7 mouse cellular contexts compared by ENCODE assay signal in the genomic region with DNA sequence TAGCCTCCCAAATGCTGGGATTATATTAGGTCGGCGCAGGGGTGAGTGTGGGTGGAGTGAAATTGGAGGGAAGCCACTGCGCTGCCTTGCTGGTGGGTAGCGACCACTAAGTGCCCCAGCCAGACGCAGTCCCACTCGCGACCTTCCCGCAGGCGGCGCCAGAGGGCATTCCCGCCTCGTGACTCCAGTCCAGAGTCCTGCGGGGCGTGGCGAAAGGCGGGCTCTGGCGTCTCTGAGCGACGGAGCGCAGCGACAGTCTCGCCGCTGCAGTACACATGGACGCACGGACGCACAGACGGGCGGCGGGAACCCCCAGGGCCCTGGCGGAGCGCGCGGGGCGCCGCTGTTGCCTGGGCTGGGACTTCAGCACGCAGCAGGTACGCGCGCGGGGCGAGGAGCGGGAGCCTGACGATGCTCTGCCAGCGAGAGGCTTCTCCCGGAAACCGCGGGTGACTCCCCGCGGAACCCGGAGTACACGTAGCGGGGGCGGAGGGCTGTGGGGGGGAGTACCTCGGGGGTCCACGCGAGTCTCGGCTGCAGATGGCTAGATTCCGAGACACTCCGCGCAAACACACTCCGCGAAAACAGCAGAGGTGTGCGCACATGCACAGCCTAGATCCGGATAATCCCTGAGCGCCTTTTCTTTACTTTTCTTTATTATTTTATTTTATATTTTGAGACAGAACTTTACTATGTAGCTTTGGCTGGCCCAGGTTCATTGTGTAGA. TPM values are rescaled to one million over a fixed set of nuclear protein-coding genes. Genes with fewer than 3 reads are reported as not detected.
DNase-seq lines count a peak whose midpoint lies in the region; ATAC-seq lines count a peak whose summit lies in the region.

Xylb (plus strand) TSS at position 51 of the 727 bp plus-strand sequence.

- 3% methylated on average over 65 of the region's 65 CpGs for WGBS in embryonic facial prominence, embryonic 10.5 days
- 3% methylated on average over 65 of the region's 65 CpGs for WGBS in limb, embryonic 10.5 days
- 2% methylated on average over 65 of the region's 65 CpGs for WGBS in midbrain, embryonic 13.5 days

- DNase-seq in adrenal gland, postnatal 10 days = peak; percentile 96
- DNase-seq in embryonic facial prominence, embryonic 10.5 days (ENCODE audit: low spot score) = peak; percentile 92
- peak; percentile 93 for DNase-seq in kidney, adult 11 months
- peak; percentile 92 for DNase-seq in limb, embryonic 10.5 days (ENCODE audit: low spot score)
- DNase-seq in spleen, adult 12 weeks (ENCODE audit: low spot score) = peak; percentile 77

- ATAC-seq in granulocyte monocyte progenitor cell, adult 5-6 weeks (replicated peaks; ENCODE audit: poor library complexity, severe bottlenecking) = peak; percentile 99
- ATAC-seq in midbrain, embryonic 13.5 days = peak; percentile 91

- peaks cover 5% of the 10 kb centered on the region; the same call in 1 of the 2 replicates for H3K27me3 ChIP-seq in embryonic facial prominence, embryonic 10.5 days (replicated peaks; ENCODE audit: low read depth, poor library complexity, severe bottlenecking)
- no peaks in the 10 kb centered on the region for H3K27me3 ChIP-seq in limb, embryonic 10.5 days (ENCODE audit: low read depth, poor library complexity, severe bottlenecking)
- H3K27me3 ChIP-seq in midbrain, embryonic 13.5 days = no peaks in the 10 kb centered on the region; the same call in 1 of the 2 replicates

- peak within 1 kb of the TSS; percentile 83 for H3K27ac ChIP-seq in embryonic facial prominence, embryonic 10.5 days (replicated peaks)
- H3K27ac ChIP-seq in limb, embryonic 10.5 days = peak within 1 kb of the TSS; percentile 87
- no peak within 1 kb of the TSS for H3K27ac ChIP-seq in midbrain, embryonic 13.5 days

- peaks cover 15% of the 10 kb centered on the region for H3K4me1 ChIP-seq in embryonic facial prominence, embryonic 10.5 days
- H3K4me1 ChIP-seq in limb, embryonic 10.5 days = peaks cover 13% of the 10 kb centered on the region; the same call in 1 of the 2 replicates
- H3K4me1 ChIP-seq in midbrain, embryonic 13.5 days (replicated peaks) = peaks cover 8% of the 10 kb centered on the region; the same call in 1 of the 2 replicates

- peak within 1 kb of the TSS; percentile 76 for H3K9ac ChIP-seq in midbrain, embryonic 13.5 days (replicated peaks)

- peak within 1 kb of the TSS; percentile 89 for H3K4me2 ChIP-seq in midbrain, embryonic 13.5 days (replicated peaks)

- H3K36me3 ChIP-seq in embryonic facial prominence, embryonic 10.5 days (replicated peaks) = peaks cover 11% of the 10 kb centered on the region
- peaks cover 18% of the 10 kb centered on the region for H3K36me3 ChIP-seq in limb, embryonic 10.5 days
- H3K36me3 ChIP-seq in midbrain, embryonic 13.5 days = no peaks in the 10 kb centered on the region

- no peaks in the 10 kb centered on the region for H3K9me3 ChIP-seq in embryonic facial prominence, embryonic 10.5 days
- H3K9me3 ChIP-seq in limb, embryonic 10.5 days (replicated peaks) = no peaks in the 10 kb centered on the region
- H3K9me3 ChIP-seq in midbrain, embryonic 13.5 days = no peaks in the 10 kb centered on the region

- peak within 1 kb of the TSS; percentile 80 for H3K4me3 ChIP-seq in embryonic facial prominence, embryonic 10.5 days
- H3K4me3 ChIP-seq in limb, embryonic 10.5 days = peak within 1 kb of the TSS; percentile 87
- peak within 1 kb of the TSS; percentile 69 for H3K4me3 ChIP-seq in midbrain, embryonic 13.5 days (replicated peaks)

RNA-seq across cellular contexts. Expression of gene Xylb, which starts in this region (rescaled TPM):
- total RNA-seq in adrenal gland, postnatal 10 days (2021) = 10 to 100 TPM in 1 of 2 experiments, 1 to 10 TPM in 1; 6.6 to 14.2 TPM
- 9.3 and 9.8 TPM in 2 replicates for polyA plus RNA-seq in embryonic facial prominence, embryonic 10.5 days (2016; fragmentation: Nextera tagmentation; extraction: Ambion mirVana)
- 4.4 and 7.4 TPM in 2 replicates for total RNA-seq in granulocyte monocyte progenitor cell, adult 5-6 weeks (2014; fragmentation: Nextera tagmentation)
- 2.8 and 4.1 TPM in 2 replicates for total RNA-seq in granulocyte monocyte progenitor cell, adult 5-6 weeks (2017)
- 11.4 and 12.8 TPM in 2 replicates for polyA plus RNA-seq in limb, embryonic 10.5 days (2016; fragmentation: Nextera tagmentation; extraction: Ambion mirVana)
- 1.9 and 3.4 TPM in 2 replicates for polyA plus RNA-seq in midbrain, embryonic 13.5 days (2015; fragmentation: Nextera tagmentation; extraction: Ambion mirVana)
